In genomic region chr9:41374591-41375481, GRCm38 (mm10) we compare ENCODE assay signal across 10 mouse cellular contexts.
DNase-seq lines count a peak whose midpoint lies in the region; ATAC-seq and TF ChIP-seq lines count a peak whose summit lies in the region.
"Had no signal": no experiment of that assay in that cellular context is flagged by ENCODE, and none has a peak within 500 bp of the region (broad histone marks: within the 10 kb centered on the region; RNA-seq: fewer than 3 reads in every experiment).

No protein-coding gene starts in this region.

- intact Hi-C loops in heart, adult 2 months (cut with DNase I): loop anchor here (5.0 kb wide), 4 partner anchors 72 to 577 kb away; no protein-coding TSS in a partner anchor

- no peak for DNase-seq in heart, embryonic 10.5 days (ENCODE audit: low spot score)
- DNase-seq in heart, adult 2 months: no peak
- DNase-seq in embryonic facial prominence, embryonic 10.5 days (ENCODE audit: low spot score): no peak
- peak; percentile 58 for DNase-seq in midbrain, postnatal 0 days (ENCODE audit: low spot score)
- DNase-seq in adrenal gland, adult (ENCODE audit: inconsistent age in 2 of 2, low spot score in 1 of 2): no peak
- DNase-seq in right cerebral cortex, postnatal 10 days (ENCODE audit: low spot score in 2 of 2): no peak
- DNase-seq: thymus, adult 18-20 months had no signal

- peak overlapping the region; percentile 37 for H3K4me2 ChIP-seq in hindbrain, embryonic 13.5 days
- no peak overlapping the region for H3K4me2 ChIP-seq in midbrain, postnatal 0 days (ENCODE audit: low read depth, low read length, poor library complexity, severe bottlenecking)
- H3K4me2 ChIP-seq in intestine, embryonic 16.5 days (ENCODE audit: low read depth, low read length): no peak overlapping the region

- TF ChIP-seq CTCF in heart, adult 2 months (IDR thresholded peaks at IDR 0.05): no peak
- TF ChIP-seq CTCF in midbrain, postnatal 0 days (IDR thresholded peaks at IDR 0.05): no peak

- 68% methylated on average over 14 of the region's 14 CpGs for WGBS in heart, embryonic 10.5 days
- WGBS in heart, adult 2 months: 77% methylated on average over 14 of the region's 14 CpGs
- whole genome bisulfite sequencing in embryonic facial prominence, embryonic 10.5 days: 57% methylated on average over 14 of the region's 14 CpGs
- WGBS in hindbrain, embryonic 13.5 days: 12% methylated on average over 14 of the region's 14 CpGs
- 12% methylated on average over 14 of the region's 14 CpGs for WGBS in midbrain, postnatal 0 days
- WGBS in intestine, embryonic 16.5 days: 41% methylated on average over 14 of the region's 14 CpGs

- H3K79me2 ChIP-seq in heart, adult 2 months (replicated peaks; ENCODE audit: control insufficient read depth, insufficient read depth, low read length): no peaks in the 10 kb centered on the region

- H3K36me3 ChIP-seq in heart, embryonic 10.5 days: no peaks in the 10 kb centered on the region
- no peaks in the 10 kb centered on the region for H3K36me3 ChIP-seq in heart, adult 2 months (ENCODE audit: control insufficient read depth, insufficient read depth, low read length)
- H3K36me3 ChIP-seq in embryonic facial prominence, embryonic 10.5 days (replicated peaks): no peaks in the 10 kb centered on the region
- H3K36me3 ChIP-seq in hindbrain, embryonic 13.5 days: no peaks in the 10 kb centered on the region
- no peaks in the 10 kb centered on the region for H3K36me3 ChIP-seq in midbrain, postnatal 0 days (ENCODE audit: insufficient read depth, low read length)
- no peaks in the 10 kb centered on the region for H3K36me3 ChIP-seq in intestine, embryonic 16.5 days (ENCODE audit: control insufficient read depth, insufficient read depth, low read length)

- peak overlapping the region; percentile 45; the same call in 1 of the 2 replicates for H3K27ac ChIP-seq in heart, embryonic 10.5 days
- H3K27ac ChIP-seq in heart, adult 2 months: no peak overlapping the region
- H3K27ac ChIP-seq in embryonic facial prominence, embryonic 10.5 days (replicated peaks): peak overlapping the region; percentile 80
- peak overlapping the region; percentile 100 for H3K27ac ChIP-seq in hindbrain, embryonic 13.5 days
- H3K27ac ChIP-seq in midbrain, postnatal 0 days (ENCODE audit: low read depth, low read length): peak overlapping the region; percentile 99
- H3K27ac ChIP-seq in intestine, embryonic 16.5 days (ENCODE audit: low read length): no peak overlapping the region
- H3K27ac ChIP-seq: macrophage had no signal

- H3K4me1 ChIP-seq in heart, embryonic 10.5 days: peaks cover 43% of the 10 kb centered on the region
- peaks cover 3% of the 10 kb centered on the region for H3K4me1 ChIP-seq in heart, adult 2 months (ENCODE audit: control insufficient read depth, insufficient read depth, low read length)
- H3K4me1 ChIP-seq in embryonic facial prominence, embryonic 10.5 days: peaks cover 52% of the 10 kb centered on the region
- H3K4me1 ChIP-seq in hindbrain, embryonic 13.5 days (replicated peaks): peaks cover 44% of the 10 kb centered on the region
- peaks cover 22% of the 10 kb centered on the region; the same call in 1 of the 2 replicates for H3K4me1 ChIP-seq in midbrain, postnatal 0 days (ENCODE audit: insufficient read depth, low read length)
- peaks cover 11% of the 10 kb centered on the region for H3K4me1 ChIP-seq in intestine, embryonic 16.5 days (ENCODE audit: control insufficient read depth, insufficient read depth, low read length)

- no peak for ATAC-seq in hindbrain, embryonic 13.5 days (ENCODE audit: low FRiP score)
- no peak for ATAC-seq in midbrain, postnatal 0 days (ENCODE audit: low FRiP score)
- no peak for ATAC-seq in intestine, embryonic 16.5 days

- no peaks in the 10 kb centered on the region for H3K27me3 ChIP-seq in heart, embryonic 10.5 days (ENCODE audit: insufficient read depth, poor library complexity, severe bottlenecking)
- no peaks in the 10 kb centered on the region for H3K27me3 ChIP-seq in heart, adult 2 months (ENCODE audit: control insufficient read depth, insufficient read depth, low read length)
- no peaks in the 10 kb centered on the region for H3K27me3 ChIP-seq in embryonic facial prominence, embryonic 10.5 days (replicated peaks; ENCODE audit: low read depth, poor library complexity, severe bottlenecking)
- H3K27me3 ChIP-seq in hindbrain, embryonic 13.5 days: no peaks in the 10 kb centered on the region
- H3K27me3 ChIP-seq in midbrain, postnatal 0 days (ENCODE audit: insufficient read depth, low read length): no peaks in the 10 kb centered on the region
- H3K27me3 ChIP-seq in intestine, embryonic 16.5 days (replicated peaks; ENCODE audit: control insufficient read depth, insufficient read depth, low read length): no peaks in the 10 kb centered on the region

- TF ChIP-seq POLR2A in heart, adult 2 months (IDR thresholded peaks at IDR 0.05; ENCODE audit: insufficient read depth, low read depth, low read length): no peak

- no peak overlapping the region for H3K4me3 ChIP-seq in heart, embryonic 10.5 days
- no peak overlapping the region for H3K4me3 ChIP-seq in heart, adult 2 months
- no peak overlapping the region for H3K4me3 ChIP-seq in embryonic facial prominence, embryonic 10.5 days
- H3K4me3 ChIP-seq in hindbrain, embryonic 13.5 days: no peak overlapping the region
- H3K4me3 ChIP-seq in midbrain, postnatal 0 days (ENCODE audit: low read depth, low read length): no peak overlapping the region
- no peak overlapping the region for H3K4me3 ChIP-seq in intestine, embryonic 16.5 days (ENCODE audit: low read length)

- no peak for TF ChIP-seq EP300 in heart, adult 2 months (IDR thresholded peaks at IDR 0.05; ENCODE audit: insufficient read depth, low read depth, low read length)

- no peaks in the 10 kb centered on the region for H3K9me3 ChIP-seq in heart, embryonic 10.5 days
- H3K9me3 ChIP-seq in embryonic facial prominence, embryonic 10.5 days: no peaks in the 10 kb centered on the region
- H3K9me3 ChIP-seq in hindbrain, embryonic 13.5 days: no peaks in the 10 kb centered on the region
- no peaks in the 10 kb centered on the region for H3K9me3 ChIP-seq in midbrain, postnatal 0 days (ENCODE audit: low read length)
- H3K9me3 ChIP-seq in intestine, embryonic 16.5 days (ENCODE audit: control insufficient read depth, low read length): no peaks in the 10 kb centered on the region

- H3K9ac ChIP-seq in heart, adult 2 months (ENCODE audit: low read depth, low read length): no peak overlapping the region
- H3K9ac ChIP-seq in hindbrain, embryonic 13.5 days: peak overlapping the region; percentile 64
- H3K9ac ChIP-seq in midbrain, postnatal 0 days (replicated peaks; ENCODE audit: low read length, poor library complexity, severe bottlenecking): peak overlapping the region; percentile 56
- H3K9ac ChIP-seq in intestine, embryonic 16.5 days (ENCODE audit: low read depth, low read length): no peak overlapping the region

Comparison
In these comparisons a context has a peak if more than half of its experiments do, and no peak if none do; other contexts are left out.
1. H3K27ac ChIP-seq: peak in heart, embryonic 10.5 days (single experiment), embryonic facial prominence, embryonic 10.5 days (single experiment), hindbrain, embryonic 13.5 days (single experiment) and midbrain, postnatal 0 days (single experiment); none in heart, adult 2 months (single experiment) and intestine, embryonic 16.5 days (single experiment).
2. H3K9ac ChIP-seq: peak in hindbrain, embryonic 13.5 days (single experiment) and midbrain, postnatal 0 days (single experiment); none in heart, adult 2 months (single experiment) and intestine, embryonic 16.5 days (single experiment).